Mouse (Mus musculus) heart, embryonic 13.5 days (tissue): ENCODE data around the gene Wwc2. TPM values are rescaled to one million over a fixed set of nuclear protein-coding genes. Genes with fewer than 3 reads are reported as not detected.
A peak's percentile ranks its signal among the peaks of the same experiment; 100 is the strongest.

Experiments
- ATAC-seq: fragments of 200-750 bp; cut with Nextera tagmentation; 2 replicates; pipeline ENCODE4 v1.8.0; 2017; ENCODE audit warnings: moderate TSS enrichment; ENCODE audit not compliant: insufficient number of reproducible peaks, low FRiP score, low TSS enrichment; ENCODE audit errors: extremely low read depth
- H3K27ac ChIP-seq: fragments of 300-500 bp; sonication (generic); replicated peaks from 2 replicates; pipeline ENCODE4 v1.5.1; 2015; ENCODE audit warnings: moderate library complexity, mild to moderate bottlenecking, inconsistent platforms
- H3K27me3 ChIP-seq: fragments of 300-500 bp; sonication (generic); replicated peaks from 2 replicates; pipeline ENCODE4 v1.6.1; 2015; ENCODE audit warnings: mild to moderate bottlenecking, inconsistent platforms
- H3K36me3 ChIP-seq: fragments of 300-500 bp; sonication (generic); 2 replicates; pipeline ENCODE4 v1.6.1; 2015; ENCODE audit warnings: mild to moderate bottlenecking, inconsistent platforms
- H3K4me1 ChIP-seq: fragments of 300-500 bp; sonication (generic); 2 replicates; pipeline ENCODE4 v1.6.1; 2015; ENCODE audit warnings: inconsistent platforms
- H3K4me2 ChIP-seq: fragments of 300-500 bp; sonication (generic); 2 replicates; pipeline ENCODE4 v1.6.1; 2015; ENCODE audit warnings: inconsistent platforms, mild to moderate bottlenecking, moderate library complexity
- H3K4me3 ChIP-seq: fragments of 300-500 bp; sonication (generic); 2 replicates; pipeline ENCODE4 v1.5.1; 2015; ENCODE audit warnings: moderate library complexity, mild to moderate bottlenecking, inconsistent platforms
- H3K9ac ChIP-seq: fragments of 300-500 bp; sonication (generic); 2 replicates; pipeline ENCODE4 v1.6.1; 2015; ENCODE audit warnings: inconsistent platforms, mild to moderate bottlenecking, moderate library complexity
- H3K9me3 ChIP-seq: fragments of 300-500 bp; sonication (generic); 2 replicates; pipeline ENCODE4 v1.6.1; 2016; ENCODE audit warnings: inconsistent platforms
- WGBS: fragments of 180-500 bp; shearing (Covaris S2); methylation state at CpG from one replicate; pipeline ENCODE4 v1.1.7; 2015; ENCODE audit warnings: mixed read lengths; 5-methylcytosine and 5-hydroxymethylcytosine counted together
- polyA plus RNA-seq: library from polyadenylated mRNA; unstranded; fragments of >200 nt; fragmentation: Nextera tagmentation; extraction: Ambion mirVana; gene quantifications from 2 replicates; pipeline ENCODE4 v1.2.1, GENCODE M21; 2015

Gene Wwc2
- polyA plus RNA-seq, 1 experiment from 2014 or later, result 11.1 TPM

DNA sequence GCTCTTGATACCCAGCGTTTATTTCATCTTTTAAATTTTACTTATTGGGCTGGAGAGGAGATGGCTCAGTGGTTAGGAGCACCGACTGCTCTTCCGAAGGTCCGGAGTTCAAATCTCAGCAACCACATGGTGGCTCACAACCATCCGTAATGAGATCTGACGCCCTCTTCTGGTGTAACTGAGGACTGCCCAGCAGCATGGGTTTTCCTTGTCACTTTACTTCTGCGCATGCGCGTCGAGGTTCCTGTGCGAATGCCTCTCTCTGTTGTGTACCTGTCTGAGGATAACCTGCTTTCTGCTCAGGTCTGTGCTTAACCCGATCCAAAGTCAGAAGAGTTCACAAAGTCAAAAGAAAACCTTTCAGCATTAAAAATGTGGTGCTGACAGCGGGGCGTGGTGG is 20.3 kb upstream of the Wwc2 start:
- H3K36me3 ChIP-seq, result no peaks in the 10 kb centered on the region
- H3K4me1 ChIP-seq, result no peaks in the 10 kb centered on the region
- WGBS, result 79% methylated on average over 14 of the region's 14 CpGs
- H3K27ac ChIP-seq, result no peak overlapping the region
- no peak overlapping the region for H3K4me3 ChIP-seq
- no peak overlapping the region for H3K9ac ChIP-seq
- H3K27me3 ChIP-seq, result no peaks in the 10 kb centered on the region
- no peak for ATAC-seq
- no peak overlapping the region for H3K4me2 ChIP-seq
- no peaks in the 10 kb centered on the region; the same call in 1 of the 2 replicates for H3K9me3 ChIP-seq

GRCm38 (mm10) chr8:48009399-48009798 is 18.7 kb upstream of the Wwc2 start:
- Histone ChIP-seq H3K9me3 (no peaks in the 10 kb centered on the region), H3K9ac (no peak overlapping the region), H3K27me3 (no peaks in the 10 kb centered on the region), H3K4me2 (no peak overlapping the region), H3K4me3 (no peak overlapping the region), H3K4me1 (no peaks in the 10 kb centered on the region), H3K27ac (no peak overlapping the region), H3K36me3 (no peaks in the 10 kb centered on the region)
- ATAC-seq, result no peak
- 77% methylated on average over 15 of the region's 15 CpGs for WGBS

DNA sequence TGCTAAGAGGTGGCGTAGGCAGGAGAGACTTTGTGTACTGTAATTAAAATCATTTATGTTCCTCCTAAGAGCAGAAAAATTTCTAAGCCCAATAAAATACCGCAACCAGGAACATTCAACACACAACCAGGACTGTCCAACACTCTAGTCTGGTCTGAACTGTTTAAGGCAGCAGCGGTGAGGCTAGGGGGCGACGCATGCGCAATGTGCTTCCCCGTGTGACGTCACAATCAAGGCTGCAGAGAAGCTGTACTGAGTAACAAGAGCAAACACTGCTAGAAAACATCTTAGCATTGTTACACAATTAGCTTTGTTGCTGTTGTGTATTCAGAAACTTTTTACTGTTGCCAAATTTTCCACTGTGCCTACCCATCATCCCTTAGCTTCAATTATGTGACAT is 18.2 kb upstream of the Wwc2 start:
- no peak for ATAC-seq
- Histone ChIP-seq H3K4me3 (no peak overlapping the region), H3K4me2 (no peak overlapping the region), H3K27ac (no peak overlapping the region), H3K36me3 (no peaks in the 10 kb centered on the region), H3K9me3 (no peaks in the 10 kb centered on the region), H3K4me1 (no peaks in the 10 kb centered on the region), H3K27me3 (no peaks in the 10 kb centered on the region), H3K9ac (no peak overlapping the region)
- 74% methylated on average over 8 of the region's 8 CpGs for WGBS

- WGBS, result 78% methylated on average over 4 of the region's 4 CpGs
Measured at GRCm38 (mm10) chr8:48006869-48007268, 16.1 kb upstream of the Wwc2 start.

DNA sequence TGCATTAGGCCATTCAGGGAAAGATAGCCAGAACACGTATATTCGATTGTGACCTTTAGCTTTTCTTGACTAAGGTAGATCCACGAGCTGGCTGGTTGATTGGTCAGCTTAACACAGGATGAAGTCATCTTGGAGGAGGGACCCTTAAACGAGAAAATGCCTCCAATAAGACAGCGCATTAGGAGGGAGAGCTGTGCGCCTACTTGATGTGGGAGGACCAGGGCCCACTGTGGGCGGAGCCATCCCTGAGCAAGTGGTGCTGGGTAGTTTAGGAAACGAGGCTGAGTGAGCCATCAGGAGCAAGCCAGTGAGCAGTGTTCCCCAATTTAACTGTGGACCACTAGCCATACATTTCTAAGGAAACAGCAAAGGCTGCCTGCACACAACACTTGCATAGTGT is 11.8 kb upstream of the Wwc2 start:
- H3K36me3 ChIP-seq, result no peaks in the 10 kb centered on the region

More at GRCm38 (mm10) chr8:48006869-48007268, 16.1 kb upstream of the Wwc2 start:
- Histone ChIP-seq H3K27me3 (no peaks in the 10 kb centered on the region), H3K4me1 (no peaks in the 10 kb centered on the region), H3K27ac (no peak overlapping the region), H3K36me3 (no peaks in the 10 kb centered on the region), H3K9me3 (no peaks in the 10 kb centered on the region), H3K4me3 (no peak overlapping the region), H3K4me2 (no peak overlapping the region), H3K9ac (no peak overlapping the region)
- ATAC-seq, result no peak

GRCm38 (mm10) chr8:48001395-48001794 is 10.7 kb upstream of the Wwc2 start:
- no peak overlapping the region for H3K27ac ChIP-seq
- no peak overlapping the region for H3K9ac ChIP-seq
- ATAC-seq, result no peak
- no peak overlapping the region for H3K4me2 ChIP-seq
- H3K27me3 ChIP-seq, result no peaks in the 10 kb centered on the region
- H3K36me3 ChIP-seq, result no peaks in the 10 kb centered on the region
- 92% methylated on average over 6 of the region's 6 CpGs for WGBS
- H3K9me3 ChIP-seq, result no peaks in the 10 kb centered on the region
- H3K4me1 ChIP-seq, result no peaks in the 10 kb centered on the region
- H3K4me3 ChIP-seq, result no peak overlapping the region

More for the DNA sequence above, 11.8 kb upstream of the Wwc2 start:
- H3K4me2 ChIP-seq, result no peak overlapping the region
- H3K27ac ChIP-seq, result no peak overlapping the region
- no peak overlapping the region for H3K4me3 ChIP-seq
- H3K9me3 ChIP-seq, result no peaks in the 10 kb centered on the region
- 88% methylated on average over 8 of the region's 8 CpGs for WGBS
- ATAC-seq, result no peak
- H3K4me1 ChIP-seq, result no peaks in the 10 kb centered on the region
- no peaks in the 10 kb centered on the region for H3K27me3 ChIP-seq
- no peak overlapping the region for H3K9ac ChIP-seq

GRCm38 (mm10) chr8:47996712-47997111 is 6.0 kb upstream of the Wwc2 start:
- no peak for ATAC-seq
- Histone ChIP-seq H3K9ac (no peak overlapping the region), H3K27me3 (no peaks in the 10 kb centered on the region), H3K27ac (no peak overlapping the region), H3K4me2 (no peak overlapping the region), H3K4me3 (no peak overlapping the region), H3K4me1 (peaks cover 26% of the 10 kb centered on the region), H3K36me3 (no peaks in the 10 kb centered on the region), H3K9me3 (no peaks in the 10 kb centered on the region)
- WGBS, result 45% methylated on average over 1 of the region's 1 CpGs

GRCm38 (mm10) chr8:47996126-47996525 is 5.4 kb upstream of the Wwc2 start:
- no peak overlapping the region for H3K4me2 ChIP-seq
- peaks cover 31% of the 10 kb centered on the region for H3K4me1 ChIP-seq
- no peak for ATAC-seq
- H3K36me3 ChIP-seq, result no peaks in the 10 kb centered on the region
- no peaks in the 10 kb centered on the region for H3K9me3 ChIP-seq
- H3K4me3 ChIP-seq, result no peak overlapping the region
- 88% methylated on average over 3 of the region's 3 CpGs for WGBS
- no peak overlapping the region for H3K27ac ChIP-seq
- no peak overlapping the region for H3K9ac ChIP-seq
- no peaks in the 10 kb centered on the region for H3K27me3 ChIP-seq

GRCm38 (mm10) chr8:47995391-47995790 is 4.7 kb upstream of the Wwc2 start:
- no peaks in the 10 kb centered on the region for H3K36me3 ChIP-seq
- H3K9ac ChIP-seq, result peak overlapping the region; percentile 71; the same call in 1 of the 2 replicates
- peak overlapping the region; percentile 71 for H3K4me2 ChIP-seq
- no peak for ATAC-seq
- H3K4me1 ChIP-seq, result peaks cover 31% of the 10 kb centered on the region
- peak overlapping the region; percentile 66 for H3K27ac ChIP-seq
- H3K4me3 ChIP-seq, result peak overlapping the region; percentile 42; the same call in 1 of the 2 replicates
- H3K27me3 ChIP-seq, result no peaks in the 10 kb centered on the region
- no peaks in the 10 kb centered on the region for H3K9me3 ChIP-seq
- WGBS, result 86% methylated on average over 6 of the region's 6 CpGs

GRCm38 (mm10) chr8:47994618-47995274 is 4.0 kb upstream of the Wwc2 start:
- peaks cover 31% of the 10 kb centered on the region for H3K4me1 ChIP-seq
- WGBS, result 21% methylated on average over 25 of the region's 25 CpGs
- no peak for ATAC-seq
- H3K9ac ChIP-seq, result peak overlapping the region; percentile 71
- H3K36me3 ChIP-seq, result no peaks in the 10 kb centered on the region
- peak overlapping the region; percentile 42 for H3K4me3 ChIP-seq
- H3K4me2 ChIP-seq, result peak overlapping the region; percentile 71
- peak overlapping the region; percentile 66 for H3K27ac ChIP-seq
- H3K9me3 ChIP-seq, result no peaks in the 10 kb centered on the region
- no peaks in the 10 kb centered on the region for H3K27me3 ChIP-seq

- peak overlapping the region; percentile 98 for H3K27ac ChIP-seq
- peak overlapping the region; percentile 86 for H3K4me2 ChIP-seq
- H3K4me1 ChIP-seq, result peaks cover 69% of the 10 kb centered on the region
- peak overlapping the region; percentile 99 for H3K9ac ChIP-seq
- ATAC-seq, result peak; percentile 87
- no peaks in the 10 kb centered on the region for H3K9me3 ChIP-seq
- no peaks in the 10 kb centered on the region for H3K36me3 ChIP-seq
- 2% methylated on average over 34 of the region's 45 CpGs for WGBS
- H3K27me3 ChIP-seq, result no peaks in the 10 kb centered on the region
- H3K4me3 ChIP-seq, result peak overlapping the region; percentile 98
Measured at GRCm38 (mm10) chr8:47990386-47990772, 345 bp downstream of the Wwc2 start.
